Comparison of ENCODE assay signal across 20 mouse cellular contexts in genomic region chr3:28585750-28586465, GRCm38 (mm10).
A peak's percentile ranks its signal among the peaks of the same experiment; 100 is the strongest.
DNase-seq lines count a peak whose midpoint lies in the region; ATAC-seq and TF ChIP-seq lines count a peak whose summit lies in the region.
"Had no signal": no experiment of that assay in that cellular context is flagged by ENCODE, and none has a peak within 500 bp of the region (broad histone marks: within the 10 kb centered on the region; RNA-seq: fewer than 3 reads in every experiment).

No protein-coding gene starts in this region.

- TF ChIP-seq EP300 in stomach, postnatal 0 days (optimal IDR thresholded peaks at IDR 0.05), result no peak

- intact Hi-C loops in left cerebral cortex, postnatal 36 days (cut with DNase I), result no loop called here

- peak; percentile 69 for ATAC-seq in intestine, embryonic 16.5 days
- peak; percentile 77 for ATAC-seq in stomach, postnatal 0 days (ENCODE audit: low FRiP score, low TSS enrichment)
- ATAC-seq: forebrain, embryonic 13.5 days; forebrain, embryonic 15.5 days; forebrain, postnatal 0 days had no signal

- H3K4me1 ChIP-seq in intestine, embryonic 16.5 days (ENCODE audit: control insufficient read depth, insufficient read depth, low read length), result 0 out of 2 replicates have a peak, but pooled peaks cover 5% of the 10 kb centered on the region
- H3K4me1 ChIP-seq in stomach, postnatal 0 days (replicated peaks; ENCODE audit: control insufficient read depth, insufficient read depth), result no peaks in the 10 kb centered on the region
- H3K4me1 ChIP-seq: embryonic facial prominence, embryonic 10.5 days; embryonic facial prominence, embryonic 12.5 days; forebrain, embryonic 13.5 days; forebrain, embryonic 15.5 days had no signal

- H3K9me3 ChIP-seq in intestine, embryonic 16.5 days (ENCODE audit: control insufficient read depth, low read length), result no peaks in the 10 kb centered on the region
- no peaks in the 10 kb centered on the region for H3K9me3 ChIP-seq in stomach, postnatal 0 days (ENCODE audit: control insufficient read depth, low read length)
- H3K9me3 ChIP-seq: embryonic facial prominence, embryonic 10.5 days; embryonic facial prominence, embryonic 12.5 days; forebrain, embryonic 13.5 days; forebrain, embryonic 15.5 days had no signal

- no peaks in the 10 kb centered on the region for H3K27me3 ChIP-seq in intestine, embryonic 16.5 days (replicated peaks; ENCODE audit: control insufficient read depth, insufficient read depth, low read length)
- H3K27me3 ChIP-seq in stomach, postnatal 0 days (ENCODE audit: control insufficient read depth, insufficient read depth, low read length), result no peaks in the 10 kb centered on the region
- H3K27me3 ChIP-seq: embryonic facial prominence, embryonic 12.5 days; forebrain, embryonic 13.5 days; forebrain, embryonic 15.5 days had no signal

- H3K4me2 ChIP-seq in intestine, embryonic 16.5 days (ENCODE audit: low read depth, low read length), result no peak overlapping the region
- H3K4me2 ChIP-seq in stomach, postnatal 0 days (replicated peaks; ENCODE audit: low read depth), result no peak overlapping the region
- H3K4me2 ChIP-seq: embryonic facial prominence, embryonic 12.5 days; forebrain, embryonic 13.5 days; forebrain, embryonic 15.5 days had no signal

- no peak overlapping the region for H3K27ac ChIP-seq in intestine, embryonic 16.5 days (ENCODE audit: low read length)
- H3K27ac ChIP-seq in stomach, postnatal 0 days (replicated peaks), result no peak overlapping the region
- H3K27ac ChIP-seq: embryonic facial prominence, embryonic 10.5 days; embryonic facial prominence, embryonic 12.5 days; forebrain, embryonic 13.5 days; forebrain, embryonic 15.5 days had no signal

- H3K9ac ChIP-seq in intestine, embryonic 16.5 days (ENCODE audit: low read depth, low read length), result no peak overlapping the region
- H3K9ac ChIP-seq in stomach, postnatal 0 days (ENCODE audit: low read length), result no peak overlapping the region
- H3K9ac ChIP-seq: embryonic facial prominence, embryonic 12.5 days; forebrain, embryonic 13.5 days; forebrain, embryonic 15.5 days; forebrain, postnatal 0 days had no signal

- WGBS in intestine, embryonic 16.5 days, result 72% methylated on average over 9 of the region's 9 CpGs
- WGBS in large intestine, adult 2 months, result 58% methylated on average over 9 of the region's 9 CpGs
- 79% methylated on average over 9 of the region's 9 CpGs for WGBS in stomach, postnatal 0 days

- no peak for TF ChIP-seq CTCF in stomach, postnatal 0 days (IDR thresholded peaks at IDR 0.05; ENCODE audit: low read depth)

- no peak overlapping the region for H3K4me3 ChIP-seq in intestine, embryonic 16.5 days (ENCODE audit: low read length)
- H3K4me3 ChIP-seq in stomach, postnatal 0 days (ENCODE audit: low read depth, low read length), result no peak overlapping the region
- H3K4me3 ChIP-seq: embryonic facial prominence, embryonic 10.5 days; embryonic facial prominence, embryonic 12.5 days; forebrain, embryonic 13.5 days; forebrain, embryonic 15.5 days had no signal

- peak; percentile 6 for DNase-seq in kidney, adult 9 months
- DNase-seq in kidney, postnatal 25 days, result no peak
- peak; percentile 45 for DNase-seq in large intestine, adult 2 months (ENCODE audit: low read depth, low spot score)
- no peak for DNase-seq in stomach, postnatal 0 days (ENCODE audit: low spot score)
- no peak for DNase-seq in frontal cortex, adult 2 months (ENCODE audit: extremely low spot score in 1 of 2, low spot score in 1 of 2)
- no peak for DNase-seq in left cerebral cortex, postnatal 36 days (ENCODE audit: low spot score in 2 of 2)
- DNase-seq in cerebellum, postnatal 10 days, result no peak
- DNase-seq: adrenal gland, adult 2 months; adrenal gland, postnatal 14 days; adrenal gland, postnatal 36 days; cerebellum, adult 11-12 months; cerebellum, adult 2 months; cerebellum, adult 9-10 months; cerebellum, postnatal 14 days; forebrain, postnatal 0 days had no signal

- no peaks in the 10 kb centered on the region for H3K36me3 ChIP-seq in intestine, embryonic 16.5 days (ENCODE audit: control insufficient read depth, insufficient read depth, low read length)
- H3K36me3 ChIP-seq in stomach, postnatal 0 days (ENCODE audit: control insufficient read depth, insufficient read depth, low read length), result no peaks in the 10 kb centered on the region
- H3K36me3 ChIP-seq: embryonic facial prominence, embryonic 12.5 days had no signal

Comparison
In these comparisons a context has a peak if more than half of its experiments do, and no peak if none do; other contexts are left out.
1. DNase-seq: peak in kidney, adult 9 months (single experiment) and large intestine, adult 2 months (single experiment); none in kidney, postnatal 25 days (0 of 2), stomach, postnatal 0 days (single experiment), frontal cortex, adult 2 months (0 of 2), left cerebral cortex, postnatal 36 days (0 of 2) and cerebellum, postnatal 10 days (0 of 2).